Mouse (Mus musculus): ENCODE data around the gene Crlf2. TPM values are rescaled to one million over a fixed set of nuclear protein-coding genes. Genes with fewer than 3 reads are reported as not detected.

Gene Crlf2
- 2.4 and 2.9 TPM in 2 replicates for polyA plus RNA-seq (2014; fragmentation: Nextera tagmentation; extraction: Ambion mirVana)

DNA sequence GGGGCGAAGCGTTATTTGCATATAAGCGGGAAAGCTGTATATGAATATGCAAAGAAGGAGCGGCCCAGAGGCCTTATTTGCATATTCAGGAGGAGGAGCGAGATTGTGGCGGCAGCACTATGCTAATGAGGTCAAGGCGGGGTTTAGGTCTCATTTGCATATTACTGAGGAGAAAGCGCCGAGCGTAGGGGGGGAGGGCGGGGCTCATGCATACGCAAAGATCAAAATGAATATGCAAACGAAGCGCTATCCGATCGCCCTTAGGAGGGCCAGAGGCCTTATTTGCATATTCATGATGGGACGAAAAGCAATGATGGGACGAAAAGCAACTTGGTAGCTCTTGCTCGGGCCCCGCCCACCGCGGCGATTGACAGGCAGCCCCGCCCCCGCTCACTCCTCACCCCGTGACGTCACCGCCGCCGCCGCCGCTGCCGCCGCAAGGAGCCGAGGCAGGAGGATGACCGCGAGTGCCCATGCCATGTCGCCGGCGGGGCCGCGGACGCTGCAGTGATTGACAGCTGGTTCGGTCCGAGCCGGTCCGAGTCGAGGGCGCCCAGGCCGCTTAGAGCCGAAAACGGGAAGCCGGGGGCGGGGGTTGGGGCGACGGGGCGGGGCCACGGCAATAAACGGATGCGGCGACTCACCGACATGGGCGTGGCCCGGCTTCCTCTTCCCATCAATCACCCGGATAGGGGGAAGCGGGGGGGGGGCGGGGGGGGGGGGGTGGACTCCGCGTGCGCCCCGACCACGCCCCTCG is at the start of gene Crlf2:
Gene Crlf2, minus strand, starts transcription at position 590 of the 757 bp plus-strand sequence.
- peak within 1 kb of the TSS; percentile 34 for H3K4me2 ChIP-seq
- H3K9me3 ChIP-seq (ENCODE audit: control insufficient read depth, low read length): peaks cover 25% of the 10 kb centered on the region
- H3K9ac ChIP-seq (ENCODE audit: low read length): peak within 1 kb of the TSS; percentile 59; the same call in 1 of the 2 replicates
- H3K4me3 ChIP-seq (ENCODE audit: low read depth, low read length): peak within 1 kb of the TSS; percentile 56
- no peaks in the 10 kb centered on the region for H3K27me3 ChIP-seq (ENCODE audit: control insufficient read depth, insufficient read depth, low read length)
- H3K36me3 ChIP-seq (ENCODE audit: control insufficient read depth, insufficient read depth, low read length): peaks cover 3% of the 10 kb centered on the region; the same call in 1 of the 2 replicates
- peak; percentile 71 for ATAC-seq (ENCODE audit: low FRiP score)
- peak within 1 kb of the TSS; percentile 69 for H3K27ac ChIP-seq (ENCODE audit: low read depth, low read length)
- H3K4me1 ChIP-seq (ENCODE audit: control insufficient read depth, insufficient read depth, low read length): no peaks in the 10 kb centered on the region
- peak; percentile 98 for DNase-seq (ENCODE audit: low spot score, missing footprints)
- WGBS: under 1% methylated on average over 49 of the region's 73 CpGs

DNA sequence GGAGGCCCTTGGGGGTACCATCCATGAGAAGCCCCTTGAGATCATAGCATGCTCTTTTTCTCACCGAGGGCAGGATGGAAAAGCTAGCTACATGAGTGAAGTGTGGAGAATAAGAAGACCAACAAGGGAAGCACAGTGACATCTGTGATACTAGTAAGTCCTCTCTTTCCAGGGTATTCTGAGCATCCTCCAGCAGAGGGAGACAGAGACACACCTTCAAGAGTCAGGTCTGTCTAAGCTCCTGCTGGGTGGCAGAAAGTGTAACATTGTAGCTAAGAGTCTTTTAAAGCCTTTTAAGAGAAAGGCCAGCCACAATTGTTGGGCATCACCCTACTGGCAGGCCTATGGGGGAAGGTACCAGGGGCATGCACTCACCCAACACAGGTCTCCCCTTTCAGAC is 43.8 kb upstream of the Crlf2 start:
- H3K9ac ChIP-seq (ENCODE audit: low read length): no peak overlapping the region
- H3K27ac ChIP-seq (ENCODE audit: low read depth, low read length): no peak overlapping the region
- no peaks in the 10 kb centered on the region for H3K27me3 ChIP-seq (ENCODE audit: control insufficient read depth, insufficient read depth, low read length)
- peaks cover 11% of the 10 kb centered on the region; the same call in 1 of the 2 replicates for H3K9me3 ChIP-seq (ENCODE audit: control insufficient read depth, low read length)
- no peaks in the 10 kb centered on the region for H3K36me3 ChIP-seq (ENCODE audit: control insufficient read depth, insufficient read depth, low read length)
- WGBS: 28% methylated on average over 1 of the region's 1 CpGs
- ATAC-seq (ENCODE audit: low FRiP score) (no peak), DNase-seq (ENCODE audit: low spot score, missing footprints) (no peak)
- H3K4me3 ChIP-seq (ENCODE audit: low read depth, low read length): no peak overlapping the region
- H3K4me2 ChIP-seq: no peak overlapping the region
- no peaks in the 10 kb centered on the region for H3K4me1 ChIP-seq (ENCODE audit: control insufficient read depth, insufficient read depth, low read length)

DNA sequence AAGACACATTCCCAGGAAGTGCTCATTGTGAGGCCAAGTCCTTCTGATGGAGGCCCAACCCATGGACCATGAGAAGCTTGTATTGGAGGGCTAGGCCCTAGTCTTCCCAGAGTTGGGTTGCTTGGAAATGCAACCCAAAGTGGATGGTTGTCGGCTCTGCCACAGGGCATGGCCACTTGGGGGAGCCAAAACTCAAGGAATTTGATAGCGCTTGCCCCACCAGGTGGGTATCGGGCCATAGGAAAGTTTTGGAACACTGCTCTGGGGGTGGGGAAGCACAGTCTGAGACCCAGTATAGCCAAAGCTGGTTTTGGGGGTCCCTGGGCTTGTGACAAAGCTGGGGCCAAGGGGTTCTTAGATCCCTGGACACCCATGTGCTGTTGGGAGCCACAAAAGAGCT is 42.3 kb upstream of the Crlf2 start:
- no peaks in the 10 kb centered on the region for H3K27me3 ChIP-seq (ENCODE audit: control insufficient read depth, insufficient read depth, low read length)
- DNase-seq (ENCODE audit: low spot score, missing footprints) (no peak), ATAC-seq (ENCODE audit: low FRiP score) (peak; percentile 35; the same call in 1 of the 2 replicates)
- no peaks in the 10 kb centered on the region for H3K4me1 ChIP-seq (ENCODE audit: control insufficient read depth, insufficient read depth, low read length)
- no peaks in the 10 kb centered on the region for H3K36me3 ChIP-seq (ENCODE audit: control insufficient read depth, insufficient read depth, low read length)
- no peak overlapping the region for H3K4me2 ChIP-seq
- H3K27ac ChIP-seq (ENCODE audit: low read depth, low read length): no peak overlapping the region
- H3K4me3 ChIP-seq (ENCODE audit: low read depth, low read length): no peak overlapping the region
- peaks cover 11% of the 10 kb centered on the region; the same call in 1 of the 2 replicates for H3K9me3 ChIP-seq (ENCODE audit: control insufficient read depth, low read length)
- 32% methylated on average over 3 of the region's 3 CpGs for WGBS
- no peak overlapping the region for H3K9ac ChIP-seq (ENCODE audit: low read length)

DNA sequence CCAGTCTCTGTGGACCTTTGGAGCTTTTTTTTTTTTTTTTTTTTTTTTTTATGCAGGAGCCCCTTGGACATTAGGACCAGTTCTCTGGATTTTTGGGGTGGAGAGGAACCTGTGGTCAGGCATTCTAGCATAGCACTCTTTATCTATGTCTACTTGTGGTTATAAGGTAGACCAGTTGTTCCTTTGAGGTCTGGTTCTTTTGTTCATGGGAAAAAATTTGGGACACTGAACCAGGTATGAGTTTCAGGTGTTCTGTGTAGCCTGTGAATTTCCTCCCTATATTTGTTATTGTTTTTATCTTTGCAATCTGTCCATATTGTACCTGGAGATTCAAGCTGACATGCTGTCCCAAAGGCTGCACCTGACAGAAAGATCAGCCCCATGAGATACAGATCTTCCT is 40.1 kb upstream of the Crlf2 start:
- ATAC-seq (ENCODE audit: low FRiP score): no peak
- no peak for DNase-seq (ENCODE audit: low spot score, missing footprints)
- Histone ChIP-seq H3K4me2 (no peak overlapping the region), H3K4me3 (ENCODE audit: low read depth, low read length) (no peak overlapping the region), H3K27ac (ENCODE audit: low read depth, low read length) (no peak overlapping the region), H3K9me3 (ENCODE audit: control insufficient read depth, low read length) (peaks cover 11% of the 10 kb centered on the region; the same call in 1 of the 2 replicates), H3K4me1 (ENCODE audit: control insufficient read depth, insufficient read depth, low read length) (no peaks in the 10 kb centered on the region), H3K36me3 (ENCODE audit: control insufficient read depth, insufficient read depth, low read length) (no peaks in the 10 kb centered on the region), H3K9ac (ENCODE audit: low read length) (no peak overlapping the region), H3K27me3 (ENCODE audit: control insufficient read depth, insufficient read depth, low read length) (no peaks in the 10 kb centered on the region)

DNA sequence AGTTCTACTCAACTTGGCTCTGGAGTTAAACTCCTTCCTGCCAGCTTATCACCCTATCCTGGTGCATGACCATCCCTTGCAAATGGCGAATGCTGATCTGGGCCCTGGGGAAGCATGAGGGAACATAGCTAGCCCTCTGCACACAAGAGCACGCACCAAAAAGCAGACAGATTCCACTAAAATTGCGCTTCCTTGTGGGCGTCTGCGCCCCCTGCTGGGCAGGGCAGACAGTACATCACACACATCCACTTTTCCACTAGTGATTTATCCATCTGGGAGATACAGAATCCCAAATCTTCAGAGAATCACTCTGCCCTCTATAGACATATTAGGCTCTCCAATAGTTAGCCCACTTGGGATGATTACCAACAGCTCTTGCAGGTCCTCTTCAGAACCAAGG is 37.9 kb upstream of the Crlf2 start:
- ATAC-seq (ENCODE audit: low FRiP score): no peak
- H3K27ac ChIP-seq (ENCODE audit: low read depth, low read length): no peak overlapping the region
- peaks cover 13% of the 10 kb centered on the region; the same call in 1 of the 2 replicates for H3K9me3 ChIP-seq (ENCODE audit: control insufficient read depth, low read length)
- H3K9ac ChIP-seq (ENCODE audit: low read length): no peak overlapping the region
- no peak for DNase-seq (ENCODE audit: low spot score, missing footprints)
- 34% methylated on average over 5 of the region's 5 CpGs for WGBS
- no peaks in the 10 kb centered on the region for H3K36me3 ChIP-seq (ENCODE audit: control insufficient read depth, insufficient read depth, low read length)
- no peak overlapping the region for H3K4me2 ChIP-seq
- H3K27me3 ChIP-seq (ENCODE audit: control insufficient read depth, insufficient read depth, low read length): no peaks in the 10 kb centered on the region
- H3K4me3 ChIP-seq (ENCODE audit: low read depth, low read length): no peak overlapping the region
- no peaks in the 10 kb centered on the region for H3K4me1 ChIP-seq (ENCODE audit: control insufficient read depth, insufficient read depth, low read length)

DNA sequence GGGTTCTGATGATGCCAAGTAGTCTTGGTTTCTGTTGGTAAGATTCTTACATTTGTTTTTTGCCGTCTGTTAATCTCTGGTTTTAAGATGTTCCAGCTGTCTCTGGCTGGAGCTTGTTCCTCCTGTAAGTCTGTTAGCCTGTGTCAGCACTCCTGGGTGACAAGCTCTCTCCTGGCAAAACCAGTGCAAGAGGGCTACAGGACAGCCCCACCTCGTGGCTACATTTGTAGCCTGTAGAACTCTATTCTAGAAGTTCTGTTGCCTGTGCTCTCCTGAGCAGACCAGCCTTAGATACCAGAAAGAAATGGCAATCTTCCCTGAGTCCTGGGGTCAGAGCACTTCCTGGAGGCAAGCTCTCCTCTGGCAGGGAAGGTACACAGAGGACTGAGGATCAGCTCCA is 4.0 kb upstream of the Crlf2 start:
- WGBS: 69% methylated on average over 2 of the region's 2 CpGs
- no peaks in the 10 kb centered on the region for H3K4me1 ChIP-seq (ENCODE audit: control insufficient read depth, insufficient read depth, low read length)
- DNase-seq (ENCODE audit: low spot score, missing footprints) (no peak), ATAC-seq (ENCODE audit: low FRiP score) (no peak)
- no peaks in the 10 kb centered on the region for H3K9me3 ChIP-seq (ENCODE audit: control insufficient read depth, low read length)
- H3K9ac ChIP-seq (ENCODE audit: low read length): no peak overlapping the region
- H3K27ac ChIP-seq (ENCODE audit: low read depth, low read length): no peak overlapping the region
- H3K4me3 ChIP-seq (ENCODE audit: low read depth, low read length): no peak overlapping the region
- no peak overlapping the region for H3K4me2 ChIP-seq
- no peaks in the 10 kb centered on the region for H3K36me3 ChIP-seq (ENCODE audit: control insufficient read depth, insufficient read depth, low read length)
- no peaks in the 10 kb centered on the region for H3K27me3 ChIP-seq (ENCODE audit: control insufficient read depth, insufficient read depth, low read length)

DNA sequence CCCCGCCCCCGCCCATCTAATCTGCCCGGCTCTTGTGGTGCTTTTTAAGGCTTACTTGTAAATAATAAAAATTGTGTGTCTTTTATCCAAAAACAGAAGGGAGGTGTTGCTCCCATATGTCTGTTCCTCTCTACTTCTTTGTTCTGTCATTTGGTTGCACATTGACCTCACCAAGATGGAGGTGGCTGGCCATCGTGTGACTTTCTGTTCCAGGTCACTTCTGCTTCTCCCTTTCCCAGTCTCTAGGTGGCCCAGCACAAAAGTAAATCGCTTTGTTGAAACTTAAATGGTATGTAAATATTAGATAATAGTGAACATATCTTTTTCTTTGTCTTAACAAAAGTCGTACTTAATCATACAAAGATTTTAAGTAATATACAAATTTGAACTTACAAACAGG is 398 bp upstream of the Crlf2 start:
- H3K4me2 ChIP-seq: peak overlapping the region; percentile 34
- no peaks in the 10 kb centered on the region for H3K4me1 ChIP-seq (ENCODE audit: control insufficient read depth, insufficient read depth, low read length)
- H3K36me3 ChIP-seq (ENCODE audit: control insufficient read depth, insufficient read depth, low read length): peaks cover 3% of the 10 kb centered on the region; the same call in 1 of the 2 replicates
- ATAC-seq (ENCODE audit: low FRiP score): no peak
- no peaks in the 10 kb centered on the region for H3K27me3 ChIP-seq (ENCODE audit: control insufficient read depth, insufficient read depth, low read length)
- peak overlapping the region; percentile 56 for H3K4me3 ChIP-seq (ENCODE audit: low read depth, low read length)
- WGBS: 26% methylated on average over 6 of the region's 6 CpGs
- H3K9ac ChIP-seq (ENCODE audit: low read length): no peak overlapping the region
- H3K27ac ChIP-seq (ENCODE audit: low read depth, low read length): no peak overlapping the region
- peaks cover 24% of the 10 kb centered on the region for H3K9me3 ChIP-seq (ENCODE audit: control insufficient read depth, low read length)
- no peak for DNase-seq (ENCODE audit: low spot score, missing footprints)

DNA sequence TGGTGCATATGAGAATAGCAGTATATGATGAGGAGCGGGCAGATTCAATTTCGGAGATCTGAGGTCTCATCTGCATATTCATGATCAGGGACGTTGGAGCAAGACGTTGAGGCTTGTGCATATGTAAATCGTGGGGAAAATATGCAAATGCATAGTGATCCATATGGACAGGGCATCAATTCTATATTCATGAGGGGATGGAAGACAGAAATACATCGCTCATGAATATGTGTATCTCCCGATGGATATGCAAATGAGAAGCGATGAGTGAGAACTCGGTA is 730 bp downstream of the Crlf2 start:
- H3K4me2 ChIP-seq: peak overlapping the region; percentile 34
- H3K9ac ChIP-seq (ENCODE audit: low read length): no peak overlapping the region
- DNase-seq (ENCODE audit: low spot score, missing footprints) (no peak), ATAC-seq (ENCODE audit: low FRiP score) (no peak; the same call in 1 of the 2 replicates)
- H3K27ac ChIP-seq (ENCODE audit: low read depth, low read length): peak overlapping the region; percentile 69
- H3K36me3 ChIP-seq (ENCODE audit: control insufficient read depth, insufficient read depth, low read length): peaks cover 3% of the 10 kb centered on the region; the same call in 1 of the 2 replicates
- H3K27me3 ChIP-seq (ENCODE audit: control insufficient read depth, insufficient read depth, low read length): no peaks in the 10 kb centered on the region
- peak overlapping the region; percentile 56 for H3K4me3 ChIP-seq (ENCODE audit: low read depth, low read length)
- peaks cover 27% of the 10 kb centered on the region for H3K9me3 ChIP-seq (ENCODE audit: control insufficient read depth, low read length)
- WGBS: 1% methylated on average over 9 of the region's 9 CpGs
- H3K4me1 ChIP-seq (ENCODE audit: control insufficient read depth, insufficient read depth, low read length): no peaks in the 10 kb centered on the region

DNA sequence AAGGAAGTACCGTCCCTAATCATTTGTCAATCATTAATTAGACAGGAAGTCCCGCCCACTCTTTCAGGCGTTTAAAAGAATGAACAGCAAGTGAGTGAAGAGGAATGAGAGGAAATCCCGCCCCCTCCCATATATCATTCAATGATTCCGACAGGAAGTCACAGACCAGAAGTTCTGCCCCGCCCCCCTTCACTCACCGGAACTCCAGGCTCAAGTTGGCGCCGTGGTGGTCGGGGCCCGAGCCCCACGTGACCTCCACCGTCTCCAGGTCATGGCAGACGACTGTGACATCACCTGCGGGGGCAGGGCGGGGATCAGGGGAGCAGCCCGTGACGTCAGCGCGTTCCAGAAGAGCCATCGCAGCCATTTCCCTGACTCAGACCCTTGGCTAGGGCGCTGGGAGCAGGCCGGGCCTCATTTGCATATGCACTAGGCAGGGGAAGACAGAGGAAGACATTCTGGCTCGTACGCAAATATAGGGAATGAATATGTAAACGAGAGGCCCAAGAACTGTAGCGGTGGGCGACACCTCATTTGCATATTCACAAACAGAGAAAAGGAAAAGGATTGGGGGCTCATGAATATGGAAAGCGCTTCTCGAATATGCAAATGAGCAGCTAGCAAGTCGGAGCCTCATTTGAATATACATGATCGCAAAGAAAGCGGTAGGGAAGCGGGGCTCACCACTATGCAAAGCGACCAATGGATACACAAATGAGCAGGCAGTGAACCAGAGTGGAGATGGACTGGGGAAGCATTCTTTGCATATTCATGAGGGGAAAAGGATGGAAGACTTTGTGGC is 1.3 kb downstream of the Crlf2 start:
- peak overlapping the region; percentile 56 for H3K4me3 ChIP-seq (ENCODE audit: low read depth, low read length)
- ATAC-seq (ENCODE audit: low FRiP score) (peak; percentile 75), DNase-seq (ENCODE audit: low spot score, missing footprints) (peak; percentile 97)
- H3K27me3 ChIP-seq (ENCODE audit: control insufficient read depth, insufficient read depth, low read length): no peaks in the 10 kb centered on the region
- H3K27ac ChIP-seq (ENCODE audit: low read depth, low read length): peak overlapping the region; percentile 69
- no peak overlapping the region for H3K9ac ChIP-seq (ENCODE audit: low read length)
- H3K9me3 ChIP-seq (ENCODE audit: control insufficient read depth, low read length): peaks cover 30% of the 10 kb centered on the region
- H3K4me1 ChIP-seq (ENCODE audit: control insufficient read depth, insufficient read depth, low read length): no peaks in the 10 kb centered on the region
- WGBS: 1% methylated on average over 35 of the region's 35 CpGs
- peak overlapping the region; percentile 34 for H3K4me2 ChIP-seq
- H3K36me3 ChIP-seq (ENCODE audit: control insufficient read depth, insufficient read depth, low read length): peaks cover 3% of the 10 kb centered on the region; the same call in 1 of the 2 replicates
